Mouse (Mus musculus): Measurements from ENCODE around the gene Ttc16.

- TF ChIP-seq HCFC1 (IDR thresholded peaks at IDR 0.05; ENCODE audit: borderline replicate concordance, insufficient read depth, low read length) (no peak), CHD2 (IDR thresholded peaks at IDR 0.05; ENCODE audit: low read depth, low read length) (no peak), ZNF384 (IDR thresholded peaks at IDR 0.05; ENCODE audit: low read depth, low read length) (no peak)
Observed at GRCm38 (mm10) chr2:32771886-32772285, 3.5 kb downstream of the Ttc16 start.

Data from ES-E14 (cell line).